Mouse (Mus musculus) cerebellum, postnatal 4 days (tissue): ENCODE results near the gene Lrrc55.
"Not testable (repeated sequence)": the region's sequence is repeated elsewhere in the genome, so short reads cannot be mapped to it uniquely, and the experiment has no call there.

ENCODE experiments used
- DNase-seq, 2 experiments: peaks; one replicate each; pipeline ENCODE4 v3.0.0; 2022; ENCODE audit warnings: low spot score in 2 of 2, mixed read lengths in 1 of 2

The Lrrc55 gene

DNA sequence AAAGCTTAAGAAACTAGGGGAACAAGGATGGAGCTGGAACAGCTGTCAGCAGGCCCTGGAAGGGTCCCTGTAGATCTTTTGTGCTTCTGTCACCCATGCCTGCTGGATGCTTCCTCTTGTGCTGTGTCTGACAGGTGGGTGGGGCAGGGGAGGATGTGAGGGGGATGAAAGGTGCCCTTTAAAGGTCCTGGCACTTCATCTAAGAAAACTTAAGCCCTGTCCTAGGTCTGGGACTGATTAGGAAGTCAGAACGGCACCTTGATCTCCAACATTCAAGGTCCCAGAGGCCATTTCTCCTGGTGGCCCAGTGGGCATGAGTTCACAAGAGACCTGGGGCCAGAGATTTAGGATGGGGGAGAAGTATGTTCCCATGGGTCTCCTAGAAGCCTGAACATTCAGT lies at the start of gene Lrrc55:
TSS of gene Lrrc55 (minus strand) at position 297 of the 400 bp plus-strand sequence.
- DNase-seq = no peak

DNA sequence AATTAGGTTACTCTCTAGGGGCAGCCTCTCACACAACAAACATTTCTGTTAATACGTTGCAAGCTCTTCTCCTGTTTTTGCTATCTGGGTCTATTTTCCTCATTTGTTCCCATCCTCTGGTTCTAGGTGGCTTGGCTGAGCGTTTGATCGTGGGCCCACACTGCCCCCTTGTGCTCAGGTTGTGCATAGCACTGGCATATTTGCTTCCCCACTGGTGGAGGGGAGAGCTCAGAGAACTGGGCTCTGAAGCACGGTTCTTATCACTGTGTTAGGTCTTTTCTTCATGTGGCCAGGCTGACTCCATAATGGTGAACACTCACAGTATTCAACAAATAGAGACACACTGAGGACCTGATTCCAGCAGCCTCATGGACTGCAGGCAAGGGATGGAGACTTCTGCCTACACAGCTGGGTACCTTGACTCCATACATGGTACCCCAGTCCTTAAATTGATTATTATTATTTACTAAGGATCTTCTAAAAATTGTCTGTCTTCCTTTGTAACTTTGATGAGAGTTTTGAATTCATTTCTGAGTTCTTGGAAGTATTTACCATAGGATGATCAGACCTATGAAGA lies 49.6 kb upstream of the Lrrc55 start:
- DNase-seq = peak; percentile 84 to 86

DNA sequence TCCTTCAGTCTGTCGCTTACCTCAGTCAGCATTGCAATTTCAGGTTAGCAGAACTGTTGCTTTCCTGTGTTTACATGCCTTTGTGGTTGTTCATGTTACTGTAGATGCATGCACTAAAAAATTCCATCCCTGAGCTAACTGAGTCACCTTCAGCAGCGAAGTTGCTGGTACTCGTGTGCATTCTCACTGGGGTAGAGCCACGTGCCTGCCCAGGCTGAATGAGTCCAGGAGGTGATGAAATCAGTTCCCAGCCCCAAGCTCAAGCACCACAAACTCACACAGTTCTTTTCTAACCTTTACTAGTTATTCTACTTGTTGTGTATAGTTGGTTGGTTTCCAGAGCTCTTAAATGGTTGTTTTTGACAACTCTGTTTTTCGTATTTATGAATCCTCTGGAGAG lies 48.7 kb upstream of the Lrrc55 start:
- no peak for DNase-seq

DNA sequence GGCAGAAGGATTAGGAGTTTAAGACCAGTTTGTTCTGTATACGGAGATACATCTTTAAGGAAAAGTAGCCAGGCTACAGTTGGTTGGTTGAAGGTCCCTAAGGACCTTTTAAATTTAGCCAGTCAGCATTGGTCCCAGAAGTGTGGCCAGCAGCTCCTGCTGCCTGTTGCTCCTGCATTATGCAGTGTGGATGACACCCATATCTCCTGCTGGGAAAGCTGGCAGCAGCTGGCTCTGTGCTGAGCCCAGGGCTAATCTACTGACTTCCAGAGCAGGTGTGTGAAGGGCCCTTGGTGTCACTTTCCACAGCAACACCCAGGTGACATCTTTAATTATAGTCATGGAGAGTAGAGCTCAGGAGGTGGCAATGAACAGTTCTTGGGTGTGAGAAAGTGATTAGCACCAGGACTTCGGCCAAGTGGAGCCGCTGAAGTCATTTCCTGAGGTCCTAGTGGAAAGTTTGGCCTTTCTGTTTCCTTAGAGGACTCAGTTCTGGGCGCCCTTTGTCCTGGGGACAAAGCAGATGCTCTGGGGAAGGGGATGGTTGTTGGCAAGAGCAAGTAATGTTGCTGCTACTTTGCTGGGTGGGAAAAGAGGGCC lies 41.2 kb upstream of the Lrrc55 start:
- no peak for DNase-seq

DNA sequence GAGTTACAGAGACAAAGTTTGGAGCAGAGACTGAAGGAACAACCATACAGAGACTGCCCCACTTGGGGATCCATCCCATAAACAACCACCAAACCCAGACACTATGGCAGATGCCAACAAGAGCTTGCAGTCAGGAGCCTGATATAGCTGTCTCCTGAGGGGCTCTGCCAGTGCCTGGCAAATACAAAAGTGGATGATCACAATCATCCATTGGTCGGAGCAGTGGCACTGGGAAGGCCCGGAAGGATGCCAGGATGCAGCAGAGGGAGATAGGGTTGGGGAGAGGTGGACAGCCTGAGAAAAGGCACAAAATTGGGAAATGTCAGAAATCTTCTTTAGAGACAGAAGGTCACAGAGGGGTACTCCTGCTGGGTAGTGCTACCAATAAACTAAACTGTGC lies 40.2 kb upstream of the Lrrc55 start:
- not testable (repeated sequence) for DNase-seq

DNA sequence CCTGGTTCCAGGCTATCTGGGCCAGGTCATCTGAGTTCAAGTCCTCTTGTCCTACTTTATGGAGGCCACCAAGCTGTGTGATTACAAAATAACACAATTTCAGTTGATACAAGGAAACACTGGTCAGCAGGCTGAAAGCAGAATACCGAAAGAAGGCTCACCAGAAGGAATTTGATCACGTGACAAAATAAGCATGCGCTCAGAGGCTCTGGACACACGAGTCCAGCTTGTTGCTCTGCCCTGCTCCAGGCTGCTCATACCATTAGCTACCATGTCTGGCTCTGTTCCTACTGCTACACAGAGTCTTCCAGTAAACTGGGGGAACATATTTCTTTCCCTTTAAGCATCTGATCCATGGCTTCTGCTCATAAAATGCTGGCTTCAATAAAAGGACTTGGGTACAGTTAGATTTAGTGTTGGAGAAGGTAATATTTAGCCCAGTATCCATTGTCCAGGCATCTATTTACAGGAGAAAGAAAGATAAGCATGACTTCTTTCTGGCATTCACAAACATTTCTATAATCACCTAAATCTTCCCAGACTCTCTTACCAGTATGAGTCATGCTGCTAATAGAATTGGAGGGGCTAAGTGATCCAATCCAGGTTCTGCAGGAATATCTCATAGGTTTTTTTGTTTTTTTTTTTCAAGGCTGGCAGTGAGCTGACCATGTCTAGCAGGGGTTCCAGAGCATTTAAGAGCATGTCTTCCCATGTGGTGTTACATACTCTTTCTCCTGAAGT lies 33.9 kb upstream of the Lrrc55 start:
- no peak for DNase-seq

DNA sequence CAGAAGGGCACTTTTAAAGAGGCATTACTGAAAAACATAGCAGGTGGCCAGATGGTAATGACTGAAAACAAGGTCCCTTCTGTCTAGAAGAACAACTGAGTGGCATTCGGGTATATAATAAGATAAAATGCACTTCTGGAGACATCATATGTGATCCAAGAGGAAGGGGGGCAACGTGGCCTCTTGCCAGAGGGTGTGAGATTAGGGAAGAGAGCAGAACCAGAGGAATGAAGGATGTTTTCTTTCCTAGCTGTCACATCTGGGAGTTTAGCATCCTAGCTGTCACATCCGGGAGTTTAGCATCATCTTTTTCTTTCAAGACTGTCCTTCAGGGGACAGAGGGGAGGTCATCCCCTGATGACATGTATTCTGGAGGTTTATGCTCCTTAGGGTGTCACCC lies 32.6 kb upstream of the Lrrc55 start:
- peak in 1 of 2 experiments; percentile 42 for DNase-seq

DNA sequence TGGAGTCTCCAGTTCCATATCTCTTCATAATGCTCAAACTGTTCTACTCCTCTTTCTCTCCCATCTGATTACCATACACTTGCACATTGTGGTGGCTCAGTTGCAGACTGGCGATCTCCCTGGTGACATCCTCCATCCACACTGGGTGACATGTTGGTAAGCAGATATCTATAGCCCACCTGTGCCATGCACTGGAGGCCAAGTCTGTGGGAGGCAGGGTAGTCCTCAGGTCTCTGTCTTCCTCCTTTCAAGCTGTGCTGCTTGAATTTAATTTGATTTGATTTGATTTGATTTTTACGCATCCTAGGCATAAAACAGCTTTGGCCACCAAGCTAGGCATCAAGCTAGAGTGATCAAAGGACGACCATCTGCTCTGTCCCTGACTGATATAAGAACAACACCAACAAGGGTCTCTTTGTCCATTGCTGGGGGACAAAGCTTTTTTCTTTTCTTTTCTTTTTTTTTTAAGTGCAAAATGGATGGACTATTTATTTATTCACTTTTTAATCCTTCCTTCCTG lies 30.9 kb upstream of the Lrrc55 start:
- DNase-seq = no peak

DNA sequence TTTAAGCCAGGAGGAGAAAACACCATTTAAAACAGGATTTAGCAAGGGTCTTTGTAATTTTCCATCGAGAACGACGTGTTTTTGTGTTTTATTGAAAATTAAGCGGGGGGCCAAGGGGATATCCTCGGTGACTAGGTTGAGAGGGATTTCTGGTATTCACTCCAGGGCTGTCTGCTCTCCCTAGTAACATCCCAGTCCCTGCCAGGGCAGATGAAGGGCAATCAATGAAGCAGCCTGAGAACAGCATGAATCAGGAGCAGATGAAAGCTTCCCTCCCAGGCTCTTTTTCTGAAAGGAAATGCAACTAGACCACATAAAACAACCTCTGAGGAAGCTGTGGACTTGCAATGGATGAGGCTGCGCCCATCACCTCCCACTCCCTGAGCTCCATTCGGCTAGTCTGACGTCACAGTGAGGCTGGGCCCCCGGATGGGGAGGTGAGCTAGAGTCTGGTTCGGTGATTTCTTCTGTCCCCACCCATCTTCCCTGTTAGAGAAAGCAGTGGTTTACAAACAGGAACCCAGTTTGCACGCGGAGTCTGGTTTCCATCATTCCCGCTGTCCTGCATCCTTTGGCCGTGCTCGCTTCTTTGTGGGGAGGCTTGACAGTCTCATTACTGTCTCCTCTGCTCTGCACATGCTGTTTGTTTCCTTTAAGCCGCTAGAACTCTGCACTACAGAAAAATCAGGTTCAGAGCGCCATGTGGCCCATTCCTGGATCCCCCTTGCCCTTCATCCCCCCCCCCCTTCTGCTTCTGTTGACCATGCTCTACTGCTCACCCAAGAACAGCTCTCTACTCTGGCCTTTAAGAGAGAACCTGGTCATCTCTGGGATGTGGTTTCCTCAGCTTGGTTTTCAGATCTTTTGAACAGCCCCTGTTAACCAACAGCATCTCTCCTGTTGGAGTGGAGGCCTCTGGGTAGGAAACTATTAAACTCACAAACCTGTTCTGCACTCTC lies 27.5 kb upstream of the Lrrc55 start:
- DNase-seq = no peak

DNA sequence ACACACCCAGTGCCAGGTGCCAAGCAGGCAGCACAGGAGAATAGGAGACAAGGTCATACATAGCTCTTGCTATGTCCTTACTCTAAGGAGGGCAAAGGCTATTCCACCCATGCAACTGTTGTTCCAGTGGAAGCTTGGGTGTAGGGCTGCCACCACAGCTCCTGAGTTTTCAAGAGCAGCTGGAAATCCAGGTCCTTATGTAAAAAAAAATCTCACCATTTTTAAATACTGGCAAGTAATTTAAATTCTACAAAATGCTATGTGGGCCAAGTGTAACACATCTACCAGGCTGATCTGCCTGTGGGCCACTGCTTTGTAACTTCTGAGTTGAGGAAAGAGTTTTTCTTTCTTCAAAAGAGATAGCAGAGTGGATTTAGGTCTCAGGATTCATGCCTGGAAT lies 19.6 kb upstream of the Lrrc55 start:
- no peak for DNase-seq

DNA sequence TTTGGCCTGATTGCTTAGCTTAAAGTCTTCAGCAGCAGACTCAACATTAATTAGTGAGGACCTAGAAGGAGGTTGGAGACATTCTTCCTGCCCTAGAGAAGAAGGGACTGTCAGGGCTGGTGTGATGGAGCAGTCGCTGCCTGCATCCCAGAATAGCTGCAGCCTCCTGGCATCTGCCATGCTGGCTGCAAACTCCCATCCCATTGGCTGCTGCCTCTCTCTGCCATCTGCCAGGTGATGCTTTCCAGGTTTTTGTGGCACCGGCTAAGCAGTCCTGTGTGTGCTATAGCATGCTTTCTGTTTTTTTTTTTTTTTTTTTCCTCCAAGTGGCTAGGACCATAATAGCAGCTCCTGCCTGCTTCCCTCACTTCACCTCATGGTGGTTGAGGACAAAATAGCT lies 16.7 kb upstream of the Lrrc55 start:
- DNase-seq = peak in 1 of 2 experiments; percentile 61

DNA sequence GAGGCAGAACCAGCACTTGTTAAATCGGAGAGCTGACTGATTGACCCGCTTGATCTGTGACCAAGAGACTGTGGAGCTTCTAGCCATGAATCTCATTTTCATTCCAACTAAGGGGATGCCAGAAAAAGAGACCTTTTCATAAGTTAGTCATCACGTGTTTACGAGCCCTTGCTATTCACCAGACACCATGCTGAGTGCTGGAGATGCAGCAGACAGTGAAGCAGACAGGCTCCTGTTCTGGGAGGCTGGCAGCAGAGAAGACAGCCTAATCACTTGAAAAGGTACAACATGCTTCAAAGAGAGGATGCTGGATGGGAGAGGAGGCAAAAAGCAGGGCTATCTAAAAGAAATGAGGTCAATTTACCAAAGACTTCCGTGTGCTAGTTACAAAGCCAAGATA lies 12.3 kb upstream of the Lrrc55 start:
- DNase-seq = no peak

DNA sequence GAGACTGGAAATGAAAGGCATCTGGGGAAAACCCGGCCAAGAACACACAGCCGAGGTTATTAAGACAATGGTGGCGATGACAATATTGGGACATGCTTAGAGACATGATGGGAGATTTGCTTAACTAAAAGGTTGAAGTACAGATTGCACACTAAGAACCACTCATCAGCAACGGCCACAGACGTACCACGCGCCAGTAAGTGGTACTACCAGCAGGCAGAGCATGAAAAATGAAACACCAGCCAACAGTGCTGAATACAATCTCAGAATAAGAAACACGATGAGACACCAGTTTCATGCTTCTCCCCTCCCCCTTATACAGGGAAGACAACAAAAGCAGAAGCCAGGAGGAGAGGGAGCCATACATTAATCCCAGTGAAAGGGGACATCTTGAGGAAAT lies 8.2 kb upstream of the Lrrc55 start:
- no peak for DNase-seq

DNA sequence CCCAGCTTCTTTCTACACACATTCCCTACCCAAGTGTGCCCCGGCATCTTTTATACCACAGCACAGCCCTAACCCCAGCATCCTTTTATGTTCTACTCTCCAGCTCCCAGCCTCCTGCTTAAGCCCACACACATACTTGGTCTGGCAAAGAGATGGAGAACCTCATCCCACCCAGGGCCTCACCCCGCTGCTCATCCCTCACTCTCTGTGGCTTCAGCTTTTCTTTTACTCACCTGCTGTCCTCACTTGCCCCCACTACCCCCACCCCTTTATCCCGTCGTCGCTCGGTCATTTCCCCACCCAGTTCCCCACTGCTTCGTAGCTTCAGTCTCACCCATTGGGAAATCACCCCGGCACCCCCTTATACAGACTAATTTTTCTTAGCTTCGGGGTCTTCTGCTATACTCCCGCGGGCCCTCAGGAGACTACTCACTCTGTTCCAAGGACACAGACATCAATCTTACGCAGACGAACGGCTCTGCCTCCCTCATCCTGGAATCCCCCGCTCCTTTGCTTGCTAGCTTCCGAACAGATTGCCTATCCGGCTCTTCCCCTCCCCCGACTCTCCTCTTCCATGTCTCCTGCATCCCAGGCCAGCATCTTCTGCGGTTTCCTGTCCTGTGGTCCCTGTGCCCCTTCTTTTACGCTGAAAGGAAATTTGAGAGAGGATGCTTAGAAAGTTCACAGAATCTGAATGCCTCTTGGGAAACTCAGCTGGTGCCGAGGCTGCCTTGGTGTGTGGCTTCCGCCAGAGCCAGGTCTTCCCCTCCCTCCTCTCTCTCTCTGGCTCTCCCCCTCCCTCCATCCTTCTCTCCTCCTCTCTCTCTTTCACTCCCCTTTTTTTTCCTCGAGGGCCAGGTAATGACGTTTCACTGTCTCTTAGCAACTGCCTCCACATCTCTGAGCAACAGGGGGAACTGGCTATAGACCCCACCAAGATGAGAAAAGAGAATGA lies 1.3 kb upstream of the Lrrc55 start:
- DNase-seq = peak in 1 of 2 experiments; percentile 42

DNA sequence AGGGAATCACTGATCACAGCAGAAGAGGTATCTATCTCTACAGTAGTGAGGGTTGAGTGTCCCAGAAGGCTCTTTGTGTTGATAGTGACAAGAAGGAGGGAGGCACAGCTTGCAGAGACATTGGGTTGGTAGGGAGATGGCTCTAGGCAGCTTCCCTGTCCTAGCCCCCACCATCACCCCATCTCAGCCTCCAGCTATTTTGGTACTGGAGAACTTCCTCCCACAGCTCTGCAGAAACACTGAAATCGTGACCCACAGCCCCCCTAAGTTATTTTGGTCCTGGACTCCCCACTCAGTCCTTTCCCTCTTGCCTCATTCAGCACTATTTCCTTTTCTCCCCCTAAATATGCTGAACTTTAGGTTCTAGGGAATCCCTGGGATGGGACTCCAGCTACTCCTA lies 2.4 kb downstream of the Lrrc55 start:
- no peak for DNase-seq

DNA sequence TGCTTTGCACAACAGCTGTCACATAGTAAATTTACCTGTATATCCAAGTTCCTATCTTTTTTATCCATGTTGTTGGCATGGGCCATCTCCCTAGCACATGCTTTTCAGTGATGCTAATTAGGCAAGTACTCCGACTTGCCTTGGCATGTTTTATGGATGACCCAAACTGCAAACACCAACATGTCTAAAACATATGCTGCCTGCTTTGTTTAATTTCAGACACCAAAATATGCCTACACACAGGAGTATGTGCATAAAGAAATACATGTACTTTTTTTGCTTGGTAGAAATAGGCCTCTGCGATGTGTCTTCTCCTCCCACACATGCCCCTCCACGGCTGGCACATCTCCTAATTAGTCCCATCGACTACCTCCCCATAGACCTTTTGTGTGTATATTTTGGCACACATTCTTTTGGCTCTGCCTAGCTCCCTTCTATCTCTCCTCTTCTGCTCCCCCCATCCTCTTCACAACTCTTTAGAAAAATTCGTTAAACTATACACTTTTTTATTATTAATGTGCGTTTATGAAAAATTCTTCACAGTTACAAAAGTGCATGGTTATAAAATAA lies 9.3 kb downstream of the Lrrc55 start:
- DNase-seq = no peak

DNA sequence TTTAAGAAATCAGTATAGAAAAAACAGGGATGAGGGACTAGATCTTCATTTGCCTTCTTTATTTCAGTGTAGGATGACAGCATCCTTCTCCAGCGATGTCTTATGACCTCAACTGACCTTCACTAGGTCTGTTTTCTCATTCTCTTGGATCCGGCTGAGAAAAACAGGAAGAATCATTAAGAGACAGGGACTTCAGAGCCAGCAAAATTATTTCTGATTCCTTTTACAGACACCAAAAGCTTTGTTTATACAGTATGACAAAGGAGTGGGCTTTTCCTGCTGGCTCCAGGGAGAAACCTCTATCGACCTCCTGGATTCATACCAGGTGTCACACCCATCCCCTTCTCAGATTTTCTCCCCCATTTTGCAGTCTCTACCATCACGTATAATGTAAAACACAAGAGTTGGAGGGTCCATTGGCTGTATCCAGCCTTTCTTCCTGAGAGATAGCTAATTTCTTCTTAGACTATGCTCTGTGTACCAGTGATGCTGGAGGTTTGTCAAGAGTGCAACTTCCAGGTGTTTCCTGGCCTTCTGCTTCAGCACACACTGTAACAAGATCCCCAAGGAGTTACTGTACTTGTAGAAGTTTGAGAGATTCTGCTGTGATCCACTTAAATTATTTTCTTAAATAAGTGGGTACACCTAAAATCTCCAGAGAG lies 18.7 kb downstream of the Lrrc55 start:
- no peak for DNase-seq

DNA sequence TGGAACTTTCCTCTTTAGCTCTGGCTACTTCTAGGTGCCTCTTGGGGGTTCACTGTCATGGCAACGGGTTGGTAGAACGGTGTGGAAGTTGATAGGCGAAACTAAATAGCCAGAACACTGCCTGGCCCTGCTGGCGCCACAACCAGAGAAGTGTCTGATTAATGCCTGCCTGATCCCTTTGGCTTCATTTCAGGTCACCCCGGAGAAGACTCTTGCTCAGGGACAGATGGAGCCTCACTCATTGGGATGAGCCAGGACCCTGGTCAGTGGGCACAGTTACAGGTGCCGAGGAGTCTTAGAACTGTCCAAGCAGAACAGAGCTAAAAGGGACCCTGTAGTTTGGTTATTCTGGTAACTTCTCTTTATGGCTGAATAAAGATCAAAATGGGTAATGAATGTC lies 23.5 kb downstream of the Lrrc55 start:
- peak in 1 of 2 experiments; percentile 17 for DNase-seq

DNA sequence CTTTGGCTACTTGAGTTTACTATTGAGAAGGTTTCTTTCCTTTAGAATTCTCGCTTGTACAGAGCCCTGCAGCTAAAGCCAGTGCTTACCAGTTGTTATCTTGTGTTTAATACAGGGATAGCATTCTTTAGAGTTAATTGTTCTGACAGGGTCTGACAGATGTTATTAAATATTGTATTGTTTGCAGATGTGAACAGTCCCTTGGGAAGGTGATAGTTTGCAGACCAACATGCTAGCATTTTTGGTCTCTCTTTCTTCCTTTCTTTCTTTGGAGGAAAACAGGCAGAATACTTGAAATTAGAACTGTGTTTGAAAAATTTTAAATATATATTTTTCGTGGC lies 24.3 kb downstream of the Lrrc55 start:
- no peak for DNase-seq
